Mouse (Mus musculus): Measurements from ENCODE around the gene Cd83. TPM values are rescaled to one million over a fixed set of nuclear protein-coding genes. Genes with fewer than 3 reads are reported as not detected.

Cd83 gene
- total and polyA plus RNA-seq, 3 experiments: 2.4 to 3.2 (median 2.8) TPM

GRCm38 (mm10) chr13:43806371-43807271 is 22.0 kb downstream of the Cd83 start:
- H3K27me3 ChIP-seq (ENCODE audit: control insufficient read depth, insufficient read depth, low read length): no peaks in the 10 kb centered on the region; the same call in 1 of the 2 replicates
- 54% methylated on average over 14 of the region's 14 CpGs for WGBS
- H3K36me3 ChIP-seq (ENCODE audit: control insufficient read depth, insufficient read depth, low read length): no peaks in the 10 kb centered on the region
- no peak overlapping the region for H3K27ac ChIP-seq
- intact Hi-C loops (cut with DNase I): no loop called here
- H3K9ac ChIP-seq (ENCODE audit: low read depth, low read length): no peak overlapping the region
- DNase-seq: no peak
- TF ChIP-seq POLR2A (IDR thresholded peaks at IDR 0.05; ENCODE audit: insufficient read depth, low read depth, low read length) (no peak), CTCF (IDR thresholded peaks at IDR 0.05) (no peak), EP300 (IDR thresholded peaks at IDR 0.05; ENCODE audit: insufficient read depth, low read depth, low read length) (no peak)
- peaks cover 4% of the 10 kb centered on the region for H3K4me1 ChIP-seq (ENCODE audit: control insufficient read depth, insufficient read depth, low read length)
- H3K4me3 ChIP-seq: no peak overlapping the region
- no peaks in the 10 kb centered on the region for H3K79me2 ChIP-seq (replicated peaks; ENCODE audit: control insufficient read depth, insufficient read depth, low read length)

DNA sequence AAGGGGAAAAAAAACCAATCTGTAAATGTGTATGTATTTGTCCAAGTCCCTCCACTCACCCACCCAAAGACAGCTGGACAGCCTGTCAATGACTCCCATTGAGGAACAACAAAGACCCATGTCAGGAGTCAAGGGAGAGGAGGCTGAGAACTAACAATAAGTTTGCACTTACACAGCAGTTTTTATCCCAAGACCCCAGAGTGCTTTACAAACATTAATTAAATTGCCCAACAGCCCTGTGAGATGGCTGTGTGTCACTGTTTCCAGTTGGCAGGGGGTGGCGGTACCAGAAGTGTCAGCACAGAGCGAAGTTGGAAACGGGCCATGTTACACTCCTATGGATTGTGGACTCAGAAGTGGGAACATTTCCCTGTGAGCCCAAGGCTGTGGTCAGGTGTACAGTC is 22.7 kb downstream of the Cd83 start:
- Histone ChIP-seq H3K27me3 (ENCODE audit: control insufficient read depth, insufficient read depth, low read length) (no peaks in the 10 kb centered on the region), H3K79me2 (replicated peaks; ENCODE audit: control insufficient read depth, insufficient read depth, low read length) (no peaks in the 10 kb centered on the region), H3K4me1 (ENCODE audit: control insufficient read depth, insufficient read depth, low read length) (peaks cover 4% of the 10 kb centered on the region), H3K9ac (ENCODE audit: low read depth, low read length) (no peak overlapping the region), H3K36me3 (ENCODE audit: control insufficient read depth, insufficient read depth, low read length) (no peaks in the 10 kb centered on the region), H3K27ac (no peak overlapping the region), H3K4me3 (no peak overlapping the region)
- WGBS: 76% methylated on average over 3 of the region's 3 CpGs
- intact Hi-C loops (cut with DNase I): no loop called here
- no peak for DNase-seq
- TF ChIP-seq EP300 (IDR thresholded peaks at IDR 0.05; ENCODE audit: insufficient read depth, low read depth, low read length) (no peak), POLR2A (IDR thresholded peaks at IDR 0.05; ENCODE audit: insufficient read depth, low read depth, low read length) (no peak), CTCF (IDR thresholded peaks at IDR 0.05) (no peak)

DNA sequence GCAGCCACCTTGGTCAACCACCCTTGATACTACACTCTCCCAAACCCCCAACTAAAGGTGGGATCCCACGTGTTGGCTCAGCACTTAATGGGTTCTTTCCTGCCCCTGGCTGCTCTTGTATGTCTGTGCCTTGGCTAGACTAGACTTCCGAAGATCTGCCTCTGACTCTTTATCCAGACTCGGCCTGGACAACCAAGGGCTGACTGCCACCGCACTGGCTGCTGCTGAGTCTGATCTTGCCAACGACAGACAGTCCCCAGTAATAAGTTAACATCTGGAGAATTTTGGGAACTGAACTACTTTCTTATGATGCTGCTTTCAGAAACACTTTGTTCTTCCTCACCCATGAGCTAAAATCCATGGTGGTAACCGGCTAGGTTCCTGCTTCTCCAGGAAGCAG is 26.0 kb downstream of the Cd83 start:
- WGBS: 69% methylated on average over 6 of the region's 6 CpGs
- H3K27me3 ChIP-seq (ENCODE audit: control insufficient read depth, insufficient read depth, low read length): no peaks in the 10 kb centered on the region
- peaks cover 4% of the 10 kb centered on the region for H3K4me1 ChIP-seq (ENCODE audit: control insufficient read depth, insufficient read depth, low read length)
- no peaks in the 10 kb centered on the region for H3K79me2 ChIP-seq (replicated peaks; ENCODE audit: control insufficient read depth, insufficient read depth, low read length)
- DNase-seq: peak in 1 of 2 experiments; percentile 34
- H3K9ac ChIP-seq (ENCODE audit: low read depth, low read length): no peak overlapping the region
- TF ChIP-seq EP300 (IDR thresholded peaks at IDR 0.05; ENCODE audit: insufficient read depth, low read depth, low read length): no peak
- TF ChIP-seq CTCF (IDR thresholded peaks at IDR 0.05): no peak
- TF ChIP-seq POLR2A (IDR thresholded peaks at IDR 0.05; ENCODE audit: insufficient read depth, low read depth, low read length): no peak
- no peaks in the 10 kb centered on the region for H3K36me3 ChIP-seq (ENCODE audit: control insufficient read depth, insufficient read depth, low read length)
- H3K27ac ChIP-seq: no peak overlapping the region
- H3K4me3 ChIP-seq: no peak overlapping the region
- intact Hi-C loops (cut with DNase I): no loop called here

DNA sequence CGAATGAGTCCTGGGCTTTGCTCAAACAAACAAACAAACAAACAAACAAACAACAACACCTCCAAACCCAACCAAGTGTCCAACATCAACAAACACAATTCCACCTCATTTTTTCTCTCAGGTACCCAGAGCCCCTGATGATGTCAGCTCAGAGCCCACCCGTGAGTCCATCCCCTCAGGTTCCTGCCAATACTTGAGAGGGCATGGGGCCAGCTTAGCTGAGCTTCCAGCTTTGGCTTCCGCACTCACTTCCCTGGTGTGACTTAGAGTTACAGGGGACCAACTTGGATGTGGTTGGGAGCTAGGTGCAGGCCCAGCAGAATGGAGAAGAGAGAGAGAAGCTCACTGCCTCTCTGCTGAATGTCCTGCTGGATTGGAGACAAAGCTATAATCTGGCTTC is 27.3 kb downstream of the Cd83 start:
- Histone ChIP-seq H3K9ac (ENCODE audit: low read depth, low read length) (no peak overlapping the region), H3K4me1 (ENCODE audit: control insufficient read depth, insufficient read depth, low read length) (no peaks in the 10 kb centered on the region; the same call in 1 of the 2 replicates), H3K79me2 (replicated peaks; ENCODE audit: control insufficient read depth, insufficient read depth, low read length) (no peaks in the 10 kb centered on the region), H3K27ac (no peak overlapping the region), H3K4me3 (no peak overlapping the region), H3K36me3 (ENCODE audit: control insufficient read depth, insufficient read depth, low read length) (no peaks in the 10 kb centered on the region), H3K27me3 (ENCODE audit: control insufficient read depth, insufficient read depth, low read length) (no peaks in the 10 kb centered on the region)
- TF ChIP-seq POLR2A (IDR thresholded peaks at IDR 0.05; ENCODE audit: insufficient read depth, low read depth, low read length) (no peak), EP300 (IDR thresholded peaks at IDR 0.05; ENCODE audit: insufficient read depth, low read depth, low read length) (no peak), CTCF (IDR thresholded peaks at IDR 0.05) (no peak)
- intact Hi-C loops (cut with DNase I): no loop called here
- 88% methylated on average over 3 of the region's 3 CpGs for WGBS
- DNase-seq: no peak

DNA sequence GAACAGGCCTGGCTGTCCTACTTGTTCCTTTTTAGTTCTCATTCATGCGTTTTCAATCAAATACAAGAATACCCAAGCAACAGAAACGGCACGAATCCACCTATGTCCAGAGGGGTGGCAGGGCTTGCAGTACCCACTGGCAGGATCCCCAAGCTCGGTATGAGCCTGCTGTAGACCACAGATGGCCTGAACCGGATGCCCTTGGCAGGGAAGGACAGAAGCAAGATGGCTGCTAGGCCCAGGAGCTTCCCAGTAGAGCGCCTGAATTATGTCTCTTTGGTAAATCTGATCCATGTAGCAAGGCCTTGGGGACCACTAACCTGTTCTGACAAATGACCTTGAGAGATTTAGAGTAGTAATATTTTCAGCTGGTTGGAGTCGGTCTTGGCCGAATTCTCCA is 28.9 kb downstream of the Cd83 start:
- Histone ChIP-seq H3K27me3 (ENCODE audit: control insufficient read depth, insufficient read depth, low read length) (no peaks in the 10 kb centered on the region), H3K36me3 (ENCODE audit: control insufficient read depth, insufficient read depth, low read length) (no peaks in the 10 kb centered on the region), H3K4me1 (ENCODE audit: control insufficient read depth, insufficient read depth, low read length) (no peaks in the 10 kb centered on the region; the same call in 1 of the 2 replicates), H3K9ac (ENCODE audit: low read depth, low read length) (no peak overlapping the region), H3K79me2 (replicated peaks; ENCODE audit: control insufficient read depth, insufficient read depth, low read length) (no peaks in the 10 kb centered on the region), H3K27ac (no peak overlapping the region), H3K4me3 (no peak overlapping the region)
- TF ChIP-seq POLR2A (IDR thresholded peaks at IDR 0.05; ENCODE audit: insufficient read depth, low read depth, low read length) (no peak), EP300 (IDR thresholded peaks at IDR 0.05; ENCODE audit: insufficient read depth, low read depth, low read length) (no peak), CTCF (IDR thresholded peaks at IDR 0.05) (no peak)
- intact Hi-C loops (cut with DNase I): no loop called here
- 89% methylated on average over 8 of the region's 8 CpGs for WGBS
- DNase-seq: no peak

- 55% methylated on average over 3 of the region's 3 CpGs for WGBS
- Histone ChIP-seq H3K27ac (no peak overlapping the region), H3K79me2 (replicated peaks; ENCODE audit: control insufficient read depth, insufficient read depth, low read length) (no peaks in the 10 kb centered on the region), H3K27me3 (ENCODE audit: control insufficient read depth, insufficient read depth, low read length) (no peaks in the 10 kb centered on the region), H3K4me3 (no peak overlapping the region), H3K9ac (ENCODE audit: low read depth, low read length) (no peak overlapping the region), H3K4me1 (ENCODE audit: control insufficient read depth, insufficient read depth, low read length) (peaks cover 2% of the 10 kb centered on the region; the same call in 1 of the 2 replicates), H3K36me3 (ENCODE audit: control insufficient read depth, insufficient read depth, low read length) (no peaks in the 10 kb centered on the region)
- intact Hi-C loops (cut with DNase I): no loop called here
- no peak for DNase-seq
- no peak for TF ChIP-seq CTCF (IDR thresholded peaks at IDR 0.05)
- TF ChIP-seq EP300 (IDR thresholded peaks at IDR 0.05; ENCODE audit: insufficient read depth, low read depth, low read length): no peak
- no peak for TF ChIP-seq POLR2A (IDR thresholded peaks at IDR 0.05; ENCODE audit: insufficient read depth, low read depth, low read length)
Observed at GRCm38 (mm10) chr13:43817461-43817860, 32.9 kb downstream of the Cd83 start.
